Mouse (Mus musculus) kidney, adult 2 months (tissue): Measurements from ENCODE around the gene Utp14b. TPM values are rescaled to one million over a fixed set of nuclear protein-coding genes. Genes with fewer than 3 reads are reported as not detected.
A peak's percentile ranks its signal among the peaks of the same experiment; 100 is the strongest.

Source experiments
- DNase-seq: peaks from one replicate; pipeline ENCODE4 v3.0.0; 2021
- H3K27ac ChIP-seq: fragments of 200-500 bp; 2 replicates; pipeline ENCODE4 v1.5.1; 2012; ENCODE audit warnings: low read depth, low read length, control low read depth, inconsistent platforms; ENCODE audit not compliant: insufficient read depth
- H3K27me3 ChIP-seq: fragments of 200-500 bp; replicated peaks from 2 replicates; pipeline ENCODE4 v1.6.1; 2012; ENCODE audit warnings: mild to moderate bottlenecking, moderate library complexity, low read length, inconsistent platforms; ENCODE audit not compliant: control insufficient read depth, insufficient read depth
- H3K36me3 ChIP-seq: fragments of 200-500 bp; 2 replicates; pipeline ENCODE4 v1.6.1; 2012; ENCODE audit warnings: mild to moderate bottlenecking, moderate library complexity, low read length, inconsistent platforms; ENCODE audit not compliant: control insufficient read depth, insufficient read depth
- H3K4me1 ChIP-seq: fragments of 200-500 bp; 2 replicates; pipeline ENCODE4 v1.6.1; 2011; ENCODE audit warnings: low read length; ENCODE audit not compliant: control insufficient read depth, insufficient read depth
- H3K4me3 ChIP-seq: fragments of 200-500 bp; 2 replicates; pipeline ENCODE4 v1.5.1; 2011; ENCODE audit warnings: mild to moderate bottlenecking, low read depth, low read length, control low read depth; ENCODE audit not compliant: insufficient read depth
- CTCF ChIP-seq: fragments of 200-500 bp; conservative IDR thresholded peaks from 2 replicates; pipeline ENCODE4 v1.5.1; 2011; ENCODE audit warnings: low read depth, mild to moderate bottlenecking, control low read depth, low read length, moderate library complexity, mixed read lengths; ENCODE audit not compliant: insufficient read depth, insufficient read length
- POLR2A ChIP-seq: fragments of 200-500 bp; IDR thresholded peaks from one replicate; pipeline ENCODE4 v1.6.1; 2011; ENCODE audit warnings: low read depth, low read length, control low read depth
- WGBS: fragments of 180-500 bp; shearing (Covaris S2); methylation state at CpG from one replicate; pipeline ENCODE4 v1.1.7; 2018; 5-methylcytosine and 5-hydroxymethylcytosine counted together
- polyA plus RNA-seq: library from polyadenylated mRNA; depleted of rRNA; stranded (reverse); fragments of >200 nt; gene quantifications from 2 replicates; pipeline ENCODE4 v1.2.3, GENCODE M21; 2012

Utp14b gene
- polyA plus RNA-seq, 1 experiment, result 0.69 TPM

DNA sequence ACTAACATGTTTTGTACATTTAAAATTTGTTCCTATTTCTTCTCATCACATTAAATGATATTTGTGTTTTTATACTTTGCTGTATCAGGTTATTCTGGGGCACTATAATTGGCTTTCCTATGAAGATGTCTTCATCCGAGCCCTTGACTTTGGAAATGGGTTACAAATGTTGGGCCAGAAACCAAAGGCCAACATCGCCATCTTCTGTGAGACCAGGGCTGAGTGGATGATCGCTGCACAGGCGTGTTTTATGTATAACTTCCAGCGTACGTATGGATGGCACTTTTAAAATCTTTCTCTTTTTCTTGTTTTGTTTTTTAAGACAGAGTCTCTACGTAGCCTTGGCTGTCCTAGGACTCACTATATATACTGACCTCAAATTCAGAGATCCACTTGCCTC, 30.3 kb downstream of the Utp14b start:
- DNase-seq, result no peak
- Histone ChIP-seq H3K36me3 (peaks cover 1% of the 10 kb centered on the region; the same call in 1 of the 2 replicates), H3K4me3 (no peak overlapping the region), H3K4me1 (no peaks in the 10 kb centered on the region), H3K27ac (no peak overlapping the region), H3K27me3 (no peaks in the 10 kb centered on the region)
- TF ChIP-seq POLR2A (no peak), CTCF (peak; percentile 35; the same call in 1 of the 2 replicates)
- 92% methylated on average over 7 of the region's 7 CpGs for WGBS

DNA sequence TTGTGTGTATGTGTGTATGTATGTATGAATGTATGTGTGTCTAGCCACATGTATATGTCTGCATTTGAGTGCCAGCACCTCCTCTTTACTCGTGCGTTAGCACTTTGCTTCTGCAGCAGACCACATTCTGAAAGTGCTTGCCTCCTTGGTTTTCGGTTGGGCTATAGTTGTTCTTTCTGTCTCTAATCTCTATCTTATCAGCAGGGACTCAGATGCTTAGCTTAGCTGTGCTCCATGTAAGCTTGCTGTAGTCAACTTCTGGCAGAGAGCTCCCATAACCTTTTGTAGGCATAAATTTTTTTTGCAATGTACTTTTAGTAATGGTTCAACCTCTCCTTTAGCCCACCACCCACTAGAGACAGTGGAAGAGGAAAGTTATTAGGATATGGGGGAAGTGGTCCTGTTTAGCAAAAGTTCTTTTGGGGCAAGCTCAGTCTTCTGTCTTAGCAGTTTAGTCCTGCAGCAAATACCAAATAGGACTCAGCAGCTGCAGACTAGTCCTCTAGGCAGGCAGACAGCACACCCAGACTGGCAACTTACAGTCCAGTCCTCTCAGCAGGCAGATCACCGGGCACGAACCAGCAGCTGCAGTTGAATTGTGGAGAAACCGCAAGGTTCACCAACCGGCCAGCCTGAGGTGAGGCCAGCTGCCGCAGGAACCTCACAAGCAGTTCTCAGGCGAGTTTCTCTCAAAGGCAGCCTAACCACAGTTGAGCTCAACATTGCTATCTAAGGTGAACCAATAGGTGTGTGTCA, 36.8 kb downstream of the Utp14b start:
- WGBS, result 93% methylated on average over 9 of the region's 9 CpGs
- Histone ChIP-seq H3K27ac (no peak overlapping the region), H3K27me3 (no peaks in the 10 kb centered on the region), H3K4me3 (no peak overlapping the region), H3K4me1 (no peaks in the 10 kb centered on the region), H3K36me3 (peaks cover 7% of the 10 kb centered on the region)
- no peak for TF ChIP-seq CTCF
- TF ChIP-seq POLR2A, result no peak
- DNase-seq, result no peak

DNA sequence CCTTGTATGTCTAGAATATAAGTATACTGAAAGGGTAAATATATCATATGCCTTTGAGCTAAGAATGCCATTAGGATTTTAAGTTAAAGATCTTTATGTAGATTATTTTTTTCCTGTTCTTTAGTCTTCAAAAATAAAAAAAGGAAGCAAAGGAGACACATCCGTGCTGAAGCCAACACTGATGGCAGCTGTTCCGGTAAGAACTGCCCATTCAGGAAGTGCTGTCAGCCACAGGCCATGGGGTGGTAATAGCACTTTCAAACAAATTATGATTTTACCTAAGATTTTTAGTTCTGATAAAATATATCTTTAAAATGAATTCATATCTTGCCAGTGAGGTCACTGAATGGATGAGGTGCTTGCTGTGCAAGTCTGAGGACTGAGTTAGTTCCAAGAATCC, 38.5 kb downstream of the Utp14b start:
- H3K27me3 ChIP-seq, result no peaks in the 10 kb centered on the region
- H3K4me3 ChIP-seq, result no peak overlapping the region
- H3K36me3 ChIP-seq, result peaks cover 7% of the 10 kb centered on the region
- no peak overlapping the region for H3K27ac ChIP-seq
- no peaks in the 10 kb centered on the region for H3K4me1 ChIP-seq
- no peak for DNase-seq
- 66% methylated on average over 2 of the region's 2 CpGs for WGBS
- no peak for TF ChIP-seq POLR2A
- no peak for TF ChIP-seq CTCF

DNA sequence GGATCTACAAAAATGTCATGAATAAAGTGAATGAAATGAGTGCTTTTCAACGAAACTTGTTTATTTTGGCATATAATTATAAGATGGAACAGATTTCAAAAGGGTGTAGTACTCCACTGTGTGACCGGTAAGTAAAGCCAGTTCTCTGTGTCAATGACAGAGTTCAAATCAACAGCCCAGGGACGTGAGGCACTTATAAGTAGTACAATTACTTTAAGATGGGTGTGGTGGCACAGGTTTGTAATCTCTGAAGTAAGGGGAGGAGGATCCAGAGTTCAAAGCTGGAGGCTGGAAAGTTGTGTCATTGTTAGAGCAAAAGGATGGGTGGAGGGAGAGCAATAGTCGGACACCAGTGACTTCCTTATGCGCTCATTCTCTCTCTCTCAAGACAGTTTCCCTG, 39.1 kb downstream of the Utp14b start:
- no peaks in the 10 kb centered on the region for H3K4me1 ChIP-seq
- peaks cover 7% of the 10 kb centered on the region for H3K36me3 ChIP-seq
- 82% methylated on average over 5 of the region's 5 CpGs for WGBS
- no peak for DNase-seq
- H3K27ac ChIP-seq, result no peak overlapping the region
- no peaks in the 10 kb centered on the region for H3K27me3 ChIP-seq
- no peak overlapping the region for H3K4me3 ChIP-seq
- TF ChIP-seq CTCF, result no peak
- no peak for TF ChIP-seq POLR2A

DNA sequence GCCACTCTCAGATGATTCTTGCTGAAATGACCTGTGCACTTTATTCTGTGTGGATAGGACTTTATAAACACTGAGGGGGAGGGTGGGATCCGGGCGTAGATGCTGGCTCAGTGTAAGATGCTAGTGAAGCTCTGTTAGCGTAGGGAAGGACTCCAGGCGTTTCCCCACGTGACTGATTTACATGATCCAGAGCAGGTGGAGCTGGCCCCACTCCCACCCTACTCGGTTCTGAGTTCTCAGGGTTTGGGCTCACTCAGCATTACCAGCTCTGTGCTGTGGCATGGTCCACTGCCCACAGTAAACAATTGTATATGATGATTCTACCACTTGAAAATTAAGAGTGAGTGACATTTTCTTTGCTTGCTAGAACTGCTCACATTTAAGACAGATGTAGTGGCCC, 40.3 kb downstream of the Utp14b start:
- Histone ChIP-seq H3K36me3 (peaks cover 6% of the 10 kb centered on the region), H3K4me3 (no peak overlapping the region), H3K4me1 (no peaks in the 10 kb centered on the region), H3K27me3 (no peaks in the 10 kb centered on the region), H3K27ac (no peak overlapping the region)
- WGBS, result 39% methylated on average over 6 of the region's 6 CpGs
- TF ChIP-seq CTCF, result no peak
- no peak for TF ChIP-seq POLR2A
- peak; percentile 8 for DNase-seq

DNA sequence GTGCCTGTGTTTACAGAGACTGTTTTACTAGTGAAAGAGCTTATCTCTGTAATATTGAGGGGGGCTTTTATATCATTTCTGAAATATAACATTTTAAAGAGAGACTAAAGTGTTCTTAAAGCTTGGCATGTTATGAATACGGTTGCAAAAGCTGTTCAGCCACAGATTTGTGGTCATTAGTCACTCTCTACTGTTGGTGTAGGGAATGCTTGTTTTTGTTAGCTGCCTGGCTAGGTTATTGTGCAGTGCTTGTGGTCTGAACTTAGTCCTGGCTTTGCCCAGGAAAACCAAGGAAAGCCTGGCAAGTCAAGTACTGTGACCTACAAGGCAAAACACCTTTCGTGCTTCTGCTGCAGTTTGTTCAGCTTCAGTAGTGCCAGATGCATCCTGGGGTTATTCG, 43.9 kb downstream of the Utp14b start:
- peaks cover 5% of the 10 kb centered on the region; the same call in 1 of the 2 replicates for H3K36me3 ChIP-seq
- no peaks in the 10 kb centered on the region for H3K4me1 ChIP-seq
- no peaks in the 10 kb centered on the region for H3K27me3 ChIP-seq
- DNase-seq, result no peak
- no peak overlapping the region for H3K4me3 ChIP-seq
- TF ChIP-seq POLR2A (no peak), CTCF (no peak)
- no peak overlapping the region for H3K27ac ChIP-seq
- 76% methylated on average over 3 of the region's 3 CpGs for WGBS

DNA sequence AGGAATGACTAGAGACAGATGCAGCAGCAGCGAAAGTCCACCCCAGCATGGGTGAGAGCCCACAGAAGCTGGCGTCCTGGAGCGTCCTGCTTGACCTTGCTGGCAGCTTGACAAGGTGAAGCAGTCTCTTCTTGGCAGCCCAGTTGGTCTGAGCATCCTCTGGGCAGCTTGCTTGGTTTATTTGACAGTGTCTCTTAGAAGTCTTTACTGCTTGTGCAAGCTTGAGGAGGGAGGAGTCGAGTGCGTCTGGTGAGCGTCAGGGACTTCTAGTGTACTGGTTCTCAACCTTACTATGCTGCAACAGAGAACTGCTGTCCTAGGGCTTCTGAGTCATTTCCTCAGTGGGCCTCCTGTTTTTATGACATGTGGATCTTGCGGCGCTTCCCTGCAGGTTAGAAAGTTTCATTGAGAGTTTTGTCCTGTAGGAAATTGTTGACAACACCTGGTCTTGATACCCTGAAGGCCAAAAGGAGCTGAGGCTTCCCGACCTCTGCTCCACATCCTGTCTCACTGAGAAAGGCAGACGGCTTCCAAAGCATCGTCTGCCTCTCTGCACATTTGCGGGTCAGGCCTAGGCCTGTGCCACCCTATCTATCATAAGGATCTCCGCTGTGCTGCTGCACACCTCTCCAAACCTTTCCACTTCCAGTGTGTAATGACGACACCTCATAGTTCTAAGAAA, 44.6 kb downstream of the Utp14b start:
- no peak overlapping the region for H3K4me3 ChIP-seq
- no peaks in the 10 kb centered on the region for H3K4me1 ChIP-seq
- peaks cover 2% of the 10 kb centered on the region; the same call in 1 of the 2 replicates for H3K36me3 ChIP-seq
- no peak for TF ChIP-seq POLR2A
- TF ChIP-seq CTCF, result no peak
- no peak overlapping the region for H3K27ac ChIP-seq
- peak; percentile 46 for DNase-seq
- H3K27me3 ChIP-seq, result no peaks in the 10 kb centered on the region
- WGBS, result 69% methylated on average over 14 of the region's 14 CpGs
